Mouse (Mus musculus): ENCODE measurements around the gene Aadacl3. TPM values are rescaled to one million over a fixed set of nuclear protein-coding genes. Genes with fewer than 3 reads are reported as not detected.

Gene Aadacl3
- not detected in 2 replicates for polyA plus RNA-seq (2015; fragmentation: Nextera tagmentation; extraction: Ambion mirVana)

DNA sequence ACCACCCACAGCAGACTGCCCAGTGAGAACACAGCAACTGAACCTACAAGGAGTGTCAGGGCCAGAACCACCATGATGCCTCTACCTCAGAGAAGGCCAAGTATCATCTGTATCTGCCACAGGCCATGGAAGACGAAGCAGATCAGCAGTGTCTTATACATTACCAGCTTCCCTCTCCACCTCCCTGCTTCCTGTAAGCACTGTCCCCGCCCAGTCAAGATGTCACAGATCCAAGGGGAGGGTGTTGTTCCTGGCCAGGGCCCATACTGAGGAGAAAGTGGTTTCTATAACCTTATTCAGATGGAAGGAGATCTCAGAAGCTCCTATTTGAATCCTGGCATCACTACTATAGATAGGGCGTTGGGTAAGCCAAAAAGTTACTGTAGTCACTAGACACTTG, at the start of gene Aadacl3:
Aadacl3 (minus strand) TSS at position 101 of the 400 bp plus-strand sequence.
- H3K4me2 ChIP-seq (ENCODE audit: low read length): no peak within 1 kb of the TSS
- ATAC-seq: no peak
- 74% methylated on average over 3 of the region's 3 CpGs for WGBS

GRCm38 (mm10) chr4:144506518-144506917, 43.0 kb upstream of the Aadacl3 start:
- no peaks in the 10 kb centered on the region for H3K36me3 ChIP-seq (ENCODE audit: control insufficient read depth, insufficient read depth, low read length)
- no peak overlapping the region for H3K9ac ChIP-seq (ENCODE audit: low read depth, low read length)
- H3K27me3 ChIP-seq (replicated peaks; ENCODE audit: control insufficient read depth, insufficient read depth, low read length): no peaks in the 10 kb centered on the region
- H3K27ac ChIP-seq (ENCODE audit: low read depth, low read length): no peak overlapping the region
- no peak for ATAC-seq
- peaks cover 5% of the 10 kb centered on the region for H3K9me3 ChIP-seq (ENCODE audit: control insufficient read depth, low read length)
- H3K4me2 ChIP-seq (ENCODE audit: low read length): no peak overlapping the region
- no peaks in the 10 kb centered on the region for H3K4me1 ChIP-seq (ENCODE audit: control insufficient read depth, insufficient read depth, low read depth, low read length)
- 81% methylated on average over 1 of the region's 1 CpGs for WGBS
- H3K4me3 ChIP-seq (ENCODE audit: low read length): no peak overlapping the region

More for the DNA sequence above, at the start of gene Aadacl3:
- Histone ChIP-seq H3K4me3 (ENCODE audit: low read length) (no peak within 1 kb of the TSS), H3K4me1 (ENCODE audit: control insufficient read depth, insufficient read depth, low read depth, low read length) (no peaks in the 10 kb centered on the region), H3K36me3 (ENCODE audit: control insufficient read depth, insufficient read depth, low read length) (no peaks in the 10 kb centered on the region), H3K9ac (ENCODE audit: low read depth, low read length) (no peak within 1 kb of the TSS), H3K9me3 (ENCODE audit: control insufficient read depth, low read length) (peaks cover 11% of the 10 kb centered on the region), H3K27me3 (replicated peaks; ENCODE audit: control insufficient read depth, insufficient read depth, low read length) (no peaks in the 10 kb centered on the region), H3K27ac (ENCODE audit: low read depth, low read length) (no peak within 1 kb of the TSS)

GRCm38 (mm10) chr4:144493331-144493730, 29.8 kb upstream of the Aadacl3 start:
- H3K4me3 ChIP-seq (ENCODE audit: low read length): no peak overlapping the region
- H3K4me2 ChIP-seq (ENCODE audit: low read length): no peak overlapping the region
- no peaks in the 10 kb centered on the region for H3K4me1 ChIP-seq (ENCODE audit: control insufficient read depth, insufficient read depth, low read depth, low read length)
- H3K9ac ChIP-seq (ENCODE audit: low read depth, low read length): no peak overlapping the region
- H3K27ac ChIP-seq (ENCODE audit: low read depth, low read length): no peak overlapping the region
- H3K27me3 ChIP-seq (replicated peaks; ENCODE audit: control insufficient read depth, insufficient read depth, low read length): no peaks in the 10 kb centered on the region
- H3K36me3 ChIP-seq (ENCODE audit: control insufficient read depth, insufficient read depth, low read length): no peaks in the 10 kb centered on the region
- ATAC-seq: no peak
- H3K9me3 ChIP-seq (ENCODE audit: control insufficient read depth, low read length): peaks cover 7% of the 10 kb centered on the region

GRCm38 (mm10) chr4:144468091-144468490, 4.5 kb upstream of the Aadacl3 start:
- 56% methylated on average over 1 of the region's 1 CpGs for WGBS
- peaks cover 14% of the 10 kb centered on the region for H3K9me3 ChIP-seq (ENCODE audit: control insufficient read depth, low read length)
- H3K36me3 ChIP-seq (ENCODE audit: control insufficient read depth, insufficient read depth, low read length): no peaks in the 10 kb centered on the region
- no peak overlapping the region for H3K4me2 ChIP-seq (ENCODE audit: low read length)
- H3K4me3 ChIP-seq (ENCODE audit: low read length): no peak overlapping the region
- no peak overlapping the region for H3K9ac ChIP-seq (ENCODE audit: low read depth, low read length)
- no peaks in the 10 kb centered on the region for H3K27me3 ChIP-seq (replicated peaks; ENCODE audit: control insufficient read depth, insufficient read depth, low read length)
- no peaks in the 10 kb centered on the region for H3K4me1 ChIP-seq (ENCODE audit: control insufficient read depth, insufficient read depth, low read depth, low read length)
- no peak overlapping the region for H3K27ac ChIP-seq (ENCODE audit: low read depth, low read length)
- ATAC-seq: no peak

- ATAC-seq: no peak
- Histone ChIP-seq H3K4me2 (ENCODE audit: low read length) (no peak overlapping the region), H3K27ac (ENCODE audit: low read depth, low read length) (no peak overlapping the region), H3K9me3 (ENCODE audit: control insufficient read depth, low read length) (peaks cover 10% of the 10 kb centered on the region), H3K36me3 (ENCODE audit: control insufficient read depth, insufficient read depth, low read length) (no peaks in the 10 kb centered on the region), H3K27me3 (replicated peaks; ENCODE audit: control insufficient read depth, insufficient read depth, low read length) (no peaks in the 10 kb centered on the region), H3K4me3 (ENCODE audit: low read length) (no peak overlapping the region), H3K4me1 (ENCODE audit: control insufficient read depth, insufficient read depth, low read depth, low read length) (no peaks in the 10 kb centered on the region), H3K9ac (ENCODE audit: low read depth, low read length) (no peak overlapping the region)
- 82% methylated on average over 2 of the region's 2 CpGs for WGBS
Measured at GRCm38 (mm10) chr4:144465206-144465605, 1.6 kb upstream of the Aadacl3 start.

DNA sequence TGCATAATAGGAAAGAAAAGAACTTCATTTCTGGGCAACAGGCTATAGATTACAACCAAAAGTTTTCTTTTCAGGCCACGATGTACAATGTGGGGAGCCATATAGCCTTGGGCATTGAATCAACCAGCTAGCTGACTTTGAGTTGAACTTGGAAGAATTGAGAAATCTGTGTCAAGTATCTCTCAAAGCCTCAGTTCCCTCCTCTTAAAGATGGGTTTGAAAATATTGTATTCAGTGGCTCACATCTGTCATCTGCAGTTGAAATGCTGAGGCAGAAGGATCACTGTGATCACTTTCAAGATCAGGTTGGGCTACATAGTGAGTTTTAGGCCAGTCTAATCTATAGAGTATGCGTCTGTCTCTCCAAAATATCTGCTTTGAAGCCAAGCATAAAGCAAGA, 10.3 kb downstream of the Aadacl3 start, which contains the start of gene Gm9944:
Gm9944 (minus strand) TSS at position 101 of the 400 bp plus-strand sequence.
- WGBS: 70% methylated on average over 2 of the region's 2 CpGs
- Histone ChIP-seq H3K27me3 (replicated peaks; ENCODE audit: control insufficient read depth, insufficient read depth, low read length) (no peaks in the 10 kb centered on the region), H3K4me1 (ENCODE audit: control insufficient read depth, insufficient read depth, low read depth, low read length) (no peaks in the 10 kb centered on the region), H3K27ac (ENCODE audit: low read depth, low read length) (no peak within 1 kb of the TSS), H3K9ac (ENCODE audit: low read depth, low read length) (no peak within 1 kb of the TSS), H3K9me3 (ENCODE audit: control insufficient read depth, low read length) (peaks cover 5% of the 10 kb centered on the region), H3K4me2 (ENCODE audit: low read length) (no peak within 1 kb of the TSS), H3K36me3 (ENCODE audit: control insufficient read depth, insufficient read depth, low read length) (no peaks in the 10 kb centered on the region), H3K4me3 (ENCODE audit: low read length) (no peak within 1 kb of the TSS)
- ATAC-seq: no peak

GRCm38 (mm10) chr4:144448546-144448945, 15.0 kb downstream of the Aadacl3 start:
- H3K27ac ChIP-seq (ENCODE audit: low read depth, low read length): no peak overlapping the region
- no peak overlapping the region for H3K4me2 ChIP-seq (ENCODE audit: low read length)
- H3K9me3 ChIP-seq (ENCODE audit: control insufficient read depth, low read length): no peaks in the 10 kb centered on the region; the same call in none of the 2 replicates
- no peak overlapping the region for H3K9ac ChIP-seq (ENCODE audit: low read depth, low read length)
- 88% methylated on average over 2 of the region's 2 CpGs for whole genome bisulfite sequencing
- no peaks in the 10 kb centered on the region for H3K36me3 ChIP-seq (ENCODE audit: control insufficient read depth, insufficient read depth, low read length)
- H3K4me1 ChIP-seq (ENCODE audit: control insufficient read depth, insufficient read depth, low read depth, low read length): no peaks in the 10 kb centered on the region
- H3K27me3 ChIP-seq (replicated peaks; ENCODE audit: control insufficient read depth, insufficient read depth, low read length): no peaks in the 10 kb centered on the region
- ATAC-seq: no peak
- H3K4me3 ChIP-seq (ENCODE audit: low read length): no peak overlapping the region

DNA sequence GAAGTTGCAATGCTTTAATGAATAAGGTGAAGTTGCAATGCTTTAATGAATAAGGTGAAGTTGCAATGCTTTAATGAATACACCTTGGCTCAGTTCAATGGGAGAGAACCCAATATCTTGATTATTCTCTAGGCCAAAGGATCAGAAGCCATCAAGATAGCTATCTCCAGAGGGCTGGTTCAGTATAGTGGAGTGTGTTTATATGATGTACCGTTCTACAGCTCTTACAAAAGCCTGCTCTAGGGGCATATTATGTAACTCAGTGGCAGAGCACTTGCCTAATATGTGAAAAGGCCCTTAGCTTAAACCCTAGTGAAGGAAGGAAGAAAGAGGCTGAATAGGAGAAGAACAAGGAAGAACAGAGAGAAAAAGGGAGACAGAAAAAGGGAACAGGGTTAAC, 22.0 kb downstream of the Aadacl3 start:
- Histone ChIP-seq H3K27ac (ENCODE audit: low read depth, low read length) (no peak overlapping the region), H3K36me3 (ENCODE audit: control insufficient read depth, insufficient read depth, low read length) (no peaks in the 10 kb centered on the region), H3K27me3 (replicated peaks; ENCODE audit: control insufficient read depth, insufficient read depth, low read length) (no peaks in the 10 kb centered on the region), H3K4me1 (ENCODE audit: control insufficient read depth, insufficient read depth, low read depth, low read length) (no peaks in the 10 kb centered on the region), H3K4me2 (ENCODE audit: low read length) (no peak overlapping the region), H3K4me3 (ENCODE audit: low read length) (no peak overlapping the region), H3K9me3 (ENCODE audit: control insufficient read depth, low read length) (peaks cover 12% of the 10 kb centered on the region), H3K9ac (ENCODE audit: low read depth, low read length) (no peak overlapping the region)
- no peak for ATAC-seq
- WGBS: 80% methylated on average over 1 of the region's 1 CpGs

GRCm38 (mm10) chr4:144441095-144441494, 22.5 kb downstream of the Aadacl3 start:
- peaks cover 12% of the 10 kb centered on the region for H3K9me3 ChIP-seq (ENCODE audit: control insufficient read depth, low read length)
- no peak overlapping the region for H3K4me3 ChIP-seq (ENCODE audit: low read length)
- WGBS: 95% methylated on average over 4 of the region's 4 CpGs
- no peak overlapping the region for H3K4me2 ChIP-seq (ENCODE audit: low read length)
- H3K27ac ChIP-seq (ENCODE audit: low read depth, low read length): no peak overlapping the region
- no peaks in the 10 kb centered on the region for H3K27me3 ChIP-seq (replicated peaks; ENCODE audit: control insufficient read depth, insufficient read depth, low read length)
- no peaks in the 10 kb centered on the region for H3K36me3 ChIP-seq (ENCODE audit: control insufficient read depth, insufficient read depth, low read length)
- no peak overlapping the region for H3K9ac ChIP-seq (ENCODE audit: low read depth, low read length)
- H3K4me1 ChIP-seq (ENCODE audit: control insufficient read depth, insufficient read depth, low read depth, low read length): no peaks in the 10 kb centered on the region
- ATAC-seq: no peak

DNA sequence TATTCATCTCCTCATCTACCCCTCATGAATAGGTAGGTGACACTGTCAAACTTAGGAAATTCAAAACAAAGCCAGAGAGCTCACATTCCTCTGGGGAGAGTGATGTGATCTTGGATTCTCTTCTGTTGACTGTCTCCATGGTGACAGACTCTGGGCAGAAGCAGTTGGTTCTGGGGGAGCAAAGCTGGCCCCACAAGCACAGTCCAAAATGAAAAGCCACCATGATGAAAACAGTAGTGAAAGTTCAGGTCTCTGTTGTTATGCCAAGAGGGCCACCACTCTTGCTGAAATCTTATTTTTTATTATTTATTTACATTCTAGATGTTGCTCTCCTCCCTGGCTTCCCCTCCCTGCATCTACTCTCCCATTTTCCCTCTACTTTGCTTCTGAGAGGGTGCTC, 24.9 kb downstream of the Aadacl3 start, which contains the start of gene 1700012P22Rik:
1700012P22Rik (minus strand) TSS at position 101 of the 400 bp plus-strand sequence.
- no peaks in the 10 kb centered on the region for H3K27me3 ChIP-seq (replicated peaks; ENCODE audit: control insufficient read depth, insufficient read depth, low read length)
- no peaks in the 10 kb centered on the region for H3K4me1 ChIP-seq (ENCODE audit: control insufficient read depth, insufficient read depth, low read depth, low read length)
- no peak within 1 kb of the TSS for H3K9ac ChIP-seq (ENCODE audit: low read depth, low read length)
- no peak within 1 kb of the TSS for H3K4me3 ChIP-seq (ENCODE audit: low read length)
- no peak within 1 kb of the TSS for H3K4me2 ChIP-seq (ENCODE audit: low read length)
- H3K36me3 ChIP-seq (ENCODE audit: control insufficient read depth, insufficient read depth, low read length): no peaks in the 10 kb centered on the region
- ATAC-seq: no peak
- H3K9me3 ChIP-seq (ENCODE audit: control insufficient read depth, low read length): peaks cover 15% of the 10 kb centered on the region
- H3K27ac ChIP-seq (ENCODE audit: low read depth, low read length): no peak within 1 kb of the TSS
